Mouse (Mus musculus): ENCODE results near the gene Sumo2. TPM values are rescaled to one million over a fixed set of nuclear protein-coding genes. Genes with fewer than 3 reads are reported as not detected.

Sumo2 gene
- polyA plus RNA-seq, 1 experiment from 2014 or later: 539 TPM

DNA sequence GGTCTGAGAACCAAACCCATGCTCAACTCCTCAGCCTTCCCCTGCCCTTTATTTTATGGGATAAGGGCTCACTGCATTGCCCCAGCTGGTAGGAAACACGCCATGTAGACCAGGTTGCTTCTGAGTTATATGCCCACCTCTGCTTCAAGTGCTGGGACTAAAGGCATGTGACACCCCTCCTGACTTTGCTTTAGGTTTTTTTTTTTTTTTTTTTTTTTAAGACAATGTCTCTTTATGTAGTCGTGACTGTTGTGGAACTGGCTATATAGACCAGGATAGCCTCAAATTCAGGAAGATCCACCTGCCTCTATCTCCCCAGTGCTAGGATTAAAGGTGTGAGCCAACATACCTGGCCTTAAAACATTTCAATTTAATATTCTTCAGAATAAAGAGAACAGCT, 13.4 kb downstream of the Sumo2 start:
- Histone ChIP-seq H3K36me3 (ENCODE audit: control insufficient read depth, insufficient read depth, low read length) (peaks cover 15% of the 10 kb centered on the region), H3K4me3 (ENCODE audit: low read depth, low read length) (no peak overlapping the region)
- WGBS: 78% methylated on average over 2 of the region's 2 CpGs

DNA sequence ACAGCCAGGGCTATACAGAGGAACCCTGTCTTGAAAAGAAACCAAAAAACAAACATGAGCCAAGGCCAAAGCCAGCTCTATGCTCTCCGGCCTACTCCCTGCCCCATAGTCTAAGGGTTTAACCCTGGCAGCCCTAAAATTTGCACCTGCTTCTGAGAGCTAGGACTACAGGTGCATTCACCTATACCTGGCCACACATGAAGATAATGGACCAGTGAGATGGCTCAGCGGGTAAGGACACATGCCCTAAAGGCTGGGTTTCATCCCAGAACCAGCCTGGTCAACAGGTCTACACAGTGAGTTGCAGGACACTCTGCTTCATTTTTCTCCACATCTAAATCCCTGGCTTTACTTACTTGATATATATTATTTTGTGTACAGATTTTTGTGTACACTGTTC, 13.8 kb downstream of the Sumo2 start:
- TF ChIP-seq CTCF (IDR thresholded peaks at IDR 0.05; ENCODE audit: low read depth): no peak
- no peak for TF ChIP-seq EP300 (optimal IDR thresholded peaks at IDR 0.05)
- H3K27ac ChIP-seq (replicated peaks): no peak overlapping the region
- no peak overlapping the region for H3K9ac ChIP-seq (ENCODE audit: low read length)
- no peak for DNase-seq (ENCODE audit: low spot score)
- H3K27me3 ChIP-seq (ENCODE audit: control insufficient read depth, insufficient read depth, low read length): no peaks in the 10 kb centered on the region
- H3K36me3 ChIP-seq (ENCODE audit: control insufficient read depth, insufficient read depth, low read length): peaks cover 13% of the 10 kb centered on the region
- 86% methylated on average over 2 of the region's 2 CpGs for WGBS
- H3K4me1 ChIP-seq (replicated peaks; ENCODE audit: control insufficient read depth, insufficient read depth): no peaks in the 10 kb centered on the region
- no peak for ATAC-seq (ENCODE audit: low FRiP score, low TSS enrichment)
- no peak overlapping the region for H3K4me3 ChIP-seq (ENCODE audit: low read depth, low read length)
- H3K9me3 ChIP-seq (ENCODE audit: control insufficient read depth, low read length): no peaks in the 10 kb centered on the region
- no peak overlapping the region for H3K4me2 ChIP-seq (replicated peaks; ENCODE audit: low read depth)

More for the DNA sequence above, 13.4 kb downstream of the Sumo2 start:
- no peak for TF ChIP-seq CTCF (IDR thresholded peaks at IDR 0.05; ENCODE audit: low read depth)
- TF ChIP-seq EP300 (optimal IDR thresholded peaks at IDR 0.05): no peak
- Histone ChIP-seq H3K4me1 (replicated peaks; ENCODE audit: control insufficient read depth, insufficient read depth) (no peaks in the 10 kb centered on the region), H3K9me3 (ENCODE audit: control insufficient read depth, low read length) (no peaks in the 10 kb centered on the region), H3K4me2 (replicated peaks; ENCODE audit: low read depth) (no peak overlapping the region), H3K27ac (replicated peaks) (no peak overlapping the region), H3K27me3 (ENCODE audit: control insufficient read depth, insufficient read depth, low read length) (no peaks in the 10 kb centered on the region), H3K9ac (ENCODE audit: low read length) (no peak overlapping the region)
- no peak for DNase-seq (ENCODE audit: low spot score)
- ATAC-seq (ENCODE audit: low FRiP score, low TSS enrichment): no peak

DNA sequence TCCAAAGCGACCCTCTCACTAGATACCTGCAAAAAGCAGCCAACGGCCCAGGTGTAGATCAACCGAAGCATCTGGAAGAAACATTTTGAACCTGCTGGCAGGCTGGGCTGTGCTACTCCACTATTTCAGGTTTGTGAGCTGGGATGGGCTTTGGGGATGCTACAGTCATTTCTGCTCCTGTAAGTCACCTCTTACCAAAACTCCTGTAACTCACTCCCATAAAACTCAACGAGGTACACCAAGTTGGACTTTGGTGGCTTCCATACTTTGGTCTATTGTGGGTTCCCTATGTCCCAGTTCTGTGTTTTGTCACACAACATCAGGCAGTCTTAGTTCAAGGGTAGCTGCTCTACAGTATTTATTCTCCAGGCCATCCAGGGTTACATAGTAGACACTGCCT, 15.0 kb downstream of the Sumo2 start:
- no peak for ATAC-seq (ENCODE audit: low FRiP score, low TSS enrichment)
- 81% methylated on average over 4 of the region's 4 CpGs for WGBS
- no peak overlapping the region for H3K4me3 ChIP-seq (ENCODE audit: low read depth, low read length)
- H3K4me2 ChIP-seq (replicated peaks; ENCODE audit: low read depth): no peak overlapping the region
- no peaks in the 10 kb centered on the region for H3K27me3 ChIP-seq (ENCODE audit: control insufficient read depth, insufficient read depth, low read length)
- no peaks in the 10 kb centered on the region for H3K9me3 ChIP-seq (ENCODE audit: control insufficient read depth, low read length)
- H3K27ac ChIP-seq (replicated peaks): no peak overlapping the region
- no peak for DNase-seq (ENCODE audit: low spot score)
- peaks cover 8% of the 10 kb centered on the region for H3K36me3 ChIP-seq (ENCODE audit: control insufficient read depth, insufficient read depth, low read length)
- H3K4me1 ChIP-seq (replicated peaks; ENCODE audit: control insufficient read depth, insufficient read depth): no peaks in the 10 kb centered on the region
- TF ChIP-seq EP300 (optimal IDR thresholded peaks at IDR 0.05) (no peak), CTCF (IDR thresholded peaks at IDR 0.05; ENCODE audit: low read depth) (no peak)
- H3K9ac ChIP-seq (ENCODE audit: low read length): no peak overlapping the region

DNA sequence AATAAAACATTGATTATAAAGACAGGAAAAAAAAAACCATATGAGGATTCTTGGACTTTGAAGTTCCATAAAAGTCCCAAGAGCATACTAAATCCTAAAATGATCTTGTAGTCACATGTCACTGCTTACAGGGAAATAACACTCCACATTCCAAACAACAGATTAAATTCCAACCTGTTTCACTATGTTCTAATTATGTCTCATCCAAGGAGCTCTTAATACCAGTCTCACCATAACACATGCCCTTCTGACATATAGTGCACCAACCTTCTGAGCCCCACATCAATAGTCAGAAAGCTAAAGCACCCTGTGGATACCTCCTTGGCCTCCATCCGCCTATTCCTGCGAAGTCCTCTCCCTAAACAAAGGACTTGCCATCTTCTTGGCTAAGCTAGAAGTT, 15.9 kb downstream of the Sumo2 start:
- Histone ChIP-seq H3K27ac (replicated peaks) (no peak overlapping the region), H3K4me1 (replicated peaks; ENCODE audit: control insufficient read depth, insufficient read depth) (no peaks in the 10 kb centered on the region), H3K9ac (ENCODE audit: low read length) (no peak overlapping the region), H3K36me3 (ENCODE audit: control insufficient read depth, insufficient read depth, low read length) (peaks cover 5% of the 10 kb centered on the region; the same call in 1 of the 2 replicates), H3K27me3 (ENCODE audit: control insufficient read depth, insufficient read depth, low read length) (no peaks in the 10 kb centered on the region), H3K9me3 (ENCODE audit: control insufficient read depth, low read length) (no peaks in the 10 kb centered on the region), H3K4me2 (replicated peaks; ENCODE audit: low read depth) (no peak overlapping the region), H3K4me3 (ENCODE audit: low read depth, low read length) (no peak overlapping the region)
- no peak for ATAC-seq (ENCODE audit: low FRiP score, low TSS enrichment)
- whole genome bisulfite sequencing: 83% methylated on average over 2 of the region's 2 CpGs
- DNase-seq (ENCODE audit: low spot score): no peak
- TF ChIP-seq CTCF (IDR thresholded peaks at IDR 0.05; ENCODE audit: low read depth) (no peak), EP300 (optimal IDR thresholded peaks at IDR 0.05) (no peak)

DNA sequence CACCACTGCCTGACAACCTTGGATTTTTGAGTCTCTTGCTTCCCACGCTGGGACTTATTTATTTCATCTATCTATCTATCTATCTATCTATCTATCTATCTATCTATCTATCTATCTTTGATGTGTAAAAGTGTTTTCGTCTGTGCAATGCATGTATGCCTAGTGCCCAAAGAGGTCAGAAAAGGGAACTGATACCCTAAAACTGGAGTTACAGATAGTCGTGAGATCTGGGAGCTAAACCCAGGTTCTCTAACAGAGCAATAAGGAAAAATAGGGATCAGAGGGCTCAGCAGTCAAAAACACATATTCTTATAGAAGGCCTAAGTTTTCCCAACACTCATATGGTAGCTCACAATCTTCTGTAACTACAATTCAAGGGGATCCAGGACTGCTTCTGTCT, 16.5 kb downstream of the Sumo2 start:
- Histone ChIP-seq H3K27me3 (ENCODE audit: control insufficient read depth, insufficient read depth, low read length) (no peaks in the 10 kb centered on the region), H3K4me2 (replicated peaks; ENCODE audit: low read depth) (no peak overlapping the region), H3K27ac (replicated peaks) (no peak overlapping the region), H3K36me3 (ENCODE audit: control insufficient read depth, insufficient read depth, low read length) (peaks cover 5% of the 10 kb centered on the region; the same call in 1 of the 2 replicates), H3K9ac (ENCODE audit: low read length) (no peak overlapping the region), H3K4me3 (ENCODE audit: low read depth, low read length) (no peak overlapping the region), H3K9me3 (ENCODE audit: control insufficient read depth, low read length) (no peaks in the 10 kb centered on the region), H3K4me1 (replicated peaks; ENCODE audit: control insufficient read depth, insufficient read depth) (no peaks in the 10 kb centered on the region)
- TF ChIP-seq EP300 (optimal IDR thresholded peaks at IDR 0.05) (no peak), CTCF (IDR thresholded peaks at IDR 0.05; ENCODE audit: low read depth) (no peak)
- ATAC-seq (ENCODE audit: low FRiP score, low TSS enrichment) (no peak), DNase-seq (ENCODE audit: low spot score) (no peak)
- WGBS: 75% methylated on average over 3 of the region's 3 CpGs

DNA sequence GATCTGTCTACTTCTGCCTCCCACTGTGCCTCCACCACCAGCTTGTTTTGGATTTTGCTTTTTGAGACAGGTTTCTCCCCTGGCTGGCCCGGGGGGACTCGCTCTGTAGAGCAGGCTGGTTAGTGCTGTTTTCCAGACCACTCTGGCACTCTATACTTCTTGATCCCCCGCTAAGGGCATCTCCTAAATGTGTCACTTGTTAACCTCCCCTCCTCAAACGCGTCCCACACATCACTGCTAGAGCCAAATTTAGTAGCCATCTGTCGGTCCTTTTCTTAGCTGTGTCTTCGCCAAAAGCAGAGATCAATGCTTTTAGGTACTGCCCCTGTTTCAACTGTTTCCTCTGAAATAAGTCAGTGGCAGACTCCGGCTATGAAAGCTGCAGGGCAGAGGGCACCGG, 17.4 kb downstream of the Sumo2 start:
- ATAC-seq (ENCODE audit: low FRiP score, low TSS enrichment): no peak
- Histone ChIP-seq H3K9ac (ENCODE audit: low read length) (no peak overlapping the region), H3K4me1 (replicated peaks; ENCODE audit: control insufficient read depth, insufficient read depth) (no peaks in the 10 kb centered on the region), H3K36me3 (ENCODE audit: control insufficient read depth, insufficient read depth, low read length) (peaks cover 5% of the 10 kb centered on the region; the same call in 1 of the 2 replicates), H3K4me2 (replicated peaks; ENCODE audit: low read depth) (no peak overlapping the region), H3K27ac (replicated peaks) (no peak overlapping the region), H3K27me3 (ENCODE audit: control insufficient read depth, insufficient read depth, low read length) (no peaks in the 10 kb centered on the region), H3K4me3 (ENCODE audit: low read depth, low read length) (no peak overlapping the region), H3K9me3 (ENCODE audit: control insufficient read depth, low read length) (no peaks in the 10 kb centered on the region)
- 66% methylated on average over 9 of the region's 9 CpGs for WGBS
- no peak for TF ChIP-seq EP300 (optimal IDR thresholded peaks at IDR 0.05)
- TF ChIP-seq CTCF (IDR thresholded peaks at IDR 0.05; ENCODE audit: low read depth): no peak
- no peak for DNase-seq (ENCODE audit: low spot score)
